Mouse (Mus musculus) hindbrain, embryonic 12.5 days (tissue): Measurements from ENCODE around the gene Usp37. TPM values are rescaled to one million over a fixed set of nuclear protein-coding genes. Genes with fewer than 3 reads are reported as not detected.
"Not testable (repeated sequence)": the region's sequence is repeated elsewhere in the genome, so short reads cannot be mapped to it uniquely, and the experiment has no call there.

ENCODE experiments used
- ATAC-seq: fragments of 200-750 bp; cut with Nextera tagmentation; 2 replicates; pipeline ENCODE4 v1.8.0; 2017; ENCODE audit warnings: moderate TSS enrichment; ENCODE audit not compliant: low FRiP score
- H3K27ac ChIP-seq: fragments of 300-500 bp; sonication (generic); 2 replicates; pipeline ENCODE4 v1.5.1; 2016; ENCODE audit warnings: mild to moderate bottlenecking
- H3K27me3 ChIP-seq: fragments of 300-500 bp; sonication (generic); 2 replicates; pipeline ENCODE4 v1.6.1; 2016; ENCODE audit warnings: mild to moderate bottlenecking
- H3K36me3 ChIP-seq: fragments of 300-500 bp; sonication (generic); 2 replicates; pipeline ENCODE4 v1.6.1; 2016; ENCODE audit warnings: mild to moderate bottlenecking
- H3K4me1 ChIP-seq: fragments of 300-500 bp; sonication (generic); 2 replicates; pipeline ENCODE4 v1.6.1; 2016
- H3K4me2 ChIP-seq: fragments of 300-500 bp; sonication (generic); replicated peaks from 2 replicates; pipeline ENCODE4 v1.6.1; 2016; ENCODE audit warnings: mild to moderate bottlenecking
- H3K4me3 ChIP-seq: fragments of 300-500 bp; sonication (generic); 2 replicates; pipeline ENCODE4 v1.5.1; 2016; ENCODE audit warnings: mild to moderate bottlenecking
- H3K9ac ChIP-seq: fragments of 300-500 bp; sonication (generic); 2 replicates; pipeline ENCODE4 v1.6.1; 2016; ENCODE audit warnings: mild to moderate bottlenecking, moderate library complexity
- H3K9me3 ChIP-seq: fragments of 300-500 bp; sonication (generic); replicated peaks from 2 replicates; pipeline ENCODE4 v1.6.1; 2016; ENCODE audit warnings: mild to moderate bottlenecking
- WGBS: fragments of 180-500 bp; shearing (Covaris S2); methylation state at CpG from one replicate; pipeline ENCODE4 v1.1.7; 2016; 5-methylcytosine and 5-hydroxymethylcytosine counted together
- polyA plus RNA-seq: library from polyadenylated mRNA; unstranded; fragments of >200 nt; fragmentation: Nextera tagmentation; extraction: Ambion mirVana; gene quantifications from 2 replicates; pipeline ENCODE4 v1.2.1, GENCODE M21; 2016

The Usp37 gene
- polyA plus RNA-seq, 1 experiment from 2014 or later: 35.3 TPM

GRCm38 (mm10) chr1:74408589-74409504 lies 135.2 kb downstream of the Usp37 start, which contains the start of gene Vil1:
Gene Vil1 (plus strand): TSS chr1:74409376.
- no peak within 1 kb of the TSS for H3K9ac ChIP-seq
- no peak within 1 kb of the TSS for H3K4me3 ChIP-seq
- no peaks in the 10 kb centered on the region for H3K9me3 ChIP-seq
- WGBS: 58% methylated on average over 14 of the region's 15 CpGs
- no peak for ATAC-seq
- no peak within 1 kb of the TSS for H3K27ac ChIP-seq
- no peaks in the 10 kb centered on the region for H3K27me3 ChIP-seq
- H3K4me1 ChIP-seq: no peaks in the 10 kb centered on the region
- no peak within 1 kb of the TSS for H3K4me2 ChIP-seq
- H3K36me3 ChIP-seq: no peaks in the 10 kb centered on the region

GRCm38 (mm10) chr1:74404206-74404605 lies 139.9 kb downstream of the Usp37 start:
- Histone ChIP-seq H3K4me2 (no peak overlapping the region), H3K4me3 (no peak overlapping the region), H3K9me3 (no peaks in the 10 kb centered on the region), H3K27me3 (no peaks in the 10 kb centered on the region; the same call in 1 of the 2 replicates), H3K27ac (no peak overlapping the region), H3K9ac (no peak overlapping the region), H3K4me1 (no peaks in the 10 kb centered on the region), H3K36me3 (no peaks in the 10 kb centered on the region)
- WGBS: 93% methylated on average over 4 of the region's 4 CpGs
- no peak for ATAC-seq

- Histone ChIP-seq H3K36me3 (no peaks in the 10 kb centered on the region), H3K4me3 (no peak overlapping the region), H3K27ac (no peak overlapping the region), H3K4me2 (no peak overlapping the region), H3K9me3 (no peaks in the 10 kb centered on the region), H3K27me3 (no peaks in the 10 kb centered on the region; the same call in 1 of the 2 replicates), H3K4me1 (peaks cover 12% of the 10 kb centered on the region), H3K9ac (no peak overlapping the region)
- WGBS: 55% methylated on average over 16 of the region's 16 CpGs
- ATAC-seq: no peak
These were observed 142.9 kb downstream of the Usp37 start for GRCm38 (mm10) chr1:74401015-74401702.

- WGBS: 85% methylated on average over 3 of the region's 3 CpGs
These were observed 143.6 kb downstream of the Usp37 start for GRCm38 (mm10) chr1:74400531-74400930.

GRCm38 (mm10) chr1:74397919-74398451 lies 146.1 kb downstream of the Usp37 start:
- Histone ChIP-seq H3K27me3 (no peaks in the 10 kb centered on the region; the same call in 1 of the 2 replicates), H3K4me2 (peak overlapping the region; percentile 83), H3K36me3 (peaks cover 12% of the 10 kb centered on the region), H3K9me3 (no peaks in the 10 kb centered on the region), H3K4me1 (peaks cover 19% of the 10 kb centered on the region), H3K4me3 (peak overlapping the region; percentile 42), H3K27ac (peak overlapping the region; percentile 82), H3K9ac (peak overlapping the region; percentile 59)
- ATAC-seq: peak; percentile 23; the same call in 1 of the 2 replicates
- 6% methylated on average over 11 of the region's 11 CpGs for WGBS

More at GRCm38 (mm10) chr1:74400531-74400930, 143.6 kb downstream of the Usp37 start:
- no peaks in the 10 kb centered on the region; the same call in 1 of the 2 replicates for H3K27me3 ChIP-seq
- H3K4me1 ChIP-seq: peaks cover 12% of the 10 kb centered on the region
- H3K4me3 ChIP-seq: no peak overlapping the region
- no peak for ATAC-seq
- no peaks in the 10 kb centered on the region for H3K9me3 ChIP-seq
- H3K36me3 ChIP-seq: no peaks in the 10 kb centered on the region
- no peak overlapping the region for H3K4me2 ChIP-seq
- H3K27ac ChIP-seq: no peak overlapping the region
- no peak overlapping the region for H3K9ac ChIP-seq

- ATAC-seq: peak; percentile 89
- peak overlapping the region; percentile 83 for H3K4me2 ChIP-seq
- WGBS: under 1% methylated on average over 41 of the region's 41 CpGs
- H3K36me3 ChIP-seq: peaks cover 12% of the 10 kb centered on the region
- no peaks in the 10 kb centered on the region; the same call in 1 of the 2 replicates for H3K27me3 ChIP-seq
- peaks cover 25% of the 10 kb centered on the region for H3K4me1 ChIP-seq
- H3K9ac ChIP-seq: peak overlapping the region; percentile 59
- peak overlapping the region; percentile 42 for H3K4me3 ChIP-seq
- peak overlapping the region; percentile 82 for H3K27ac ChIP-seq
- H3K9me3 ChIP-seq: no peaks in the 10 kb centered on the region
These were observed 146.7 kb downstream of the Usp37 start for GRCm38 (mm10) chr1:74397268-74397918.

- H3K4me1 ChIP-seq: peaks cover 29% of the 10 kb centered on the region
- not testable (repeated sequence) for H3K9me3 ChIP-seq, H3K27me3 ChIP-seq, ATAC-seq
- peak overlapping the region; percentile 59; the same call in 1 of the 2 replicates for H3K9ac ChIP-seq
- H3K27ac ChIP-seq: peak overlapping the region; percentile 82
- 6% methylated on average over 12 of the region's 12 CpGs for WGBS
- H3K4me3 ChIP-seq: peak overlapping the region; percentile 42
- peak overlapping the region; percentile 83 for H3K4me2 ChIP-seq
- peaks cover 12% of the 10 kb centered on the region for H3K36me3 ChIP-seq
These were observed 147.4 kb downstream of the Usp37 start for GRCm38 (mm10) chr1:74396456-74397222.

GRCm38 (mm10) chr1:74395290-74395689 lies 148.8 kb downstream of the Usp37 start:
- Histone ChIP-seq H3K27ac (no peak overlapping the region), H3K4me2 (no peak overlapping the region), H3K36me3 (peaks cover 12% of the 10 kb centered on the region), H3K9ac (no peak overlapping the region), H3K4me1 (peaks cover 32% of the 10 kb centered on the region), H3K27me3 (0 out of 2 replicates have a peak, but pooled peaks cover 5% of the 10 kb centered on the region), H3K4me3 (no peak overlapping the region), H3K9me3 (no peaks in the 10 kb centered on the region)
- ATAC-seq: no peak
- WGBS: 87% methylated on average over 12 of the region's 13 CpGs

GRCm38 (mm10) chr1:74394858-74395257 lies 149.2 kb downstream of the Usp37 start:
- ATAC-seq: no peak

GRCm38 (mm10) chr1:74394311-74394710 lies 149.8 kb downstream of the Usp37 start:
- Histone ChIP-seq H3K27me3 (peaks cover 14% of the 10 kb centered on the region; the same call in 1 of the 2 replicates), H3K27ac (no peak overlapping the region), H3K9ac (no peak overlapping the region), H3K4me3 (no peak overlapping the region), H3K36me3 (peaks cover 12% of the 10 kb centered on the region), H3K4me2 (no peak overlapping the region), H3K4me1 (peaks cover 39% of the 10 kb centered on the region), H3K9me3 (no peaks in the 10 kb centered on the region)
- 92% methylated on average over 9 of the region's 9 CpGs for WGBS
- ATAC-seq: no peak

More at GRCm38 (mm10) chr1:74394858-74395257, 149.2 kb downstream of the Usp37 start:
- Histone ChIP-seq H3K27ac (no peak overlapping the region), H3K4me1 (peaks cover 36% of the 10 kb centered on the region), H3K9me3 (no peaks in the 10 kb centered on the region), H3K4me3 (no peak overlapping the region), H3K36me3 (peaks cover 12% of the 10 kb centered on the region), H3K27me3 (0 out of 2 replicates have a peak, but pooled peaks cover 9% of the 10 kb centered on the region), H3K4me2 (no peak overlapping the region), H3K9ac (no peak overlapping the region)
- 89% methylated on average over 15 of the region's 15 CpGs for WGBS

- Histone ChIP-seq H3K36me3 (peaks cover 12% of the 10 kb centered on the region), H3K9me3 (no peaks in the 10 kb centered on the region), H3K4me3 (no peak overlapping the region), H3K4me2 (no peak overlapping the region), H3K4me1 (peaks cover 39% of the 10 kb centered on the region), H3K27ac (no peak overlapping the region), H3K27me3 (peaks cover 18% of the 10 kb centered on the region; the same call in 1 of the 2 replicates), H3K9ac (no peak overlapping the region)
- WGBS: 88% methylated on average over 9 of the region's 9 CpGs
- no peak for ATAC-seq
These were observed 150.4 kb downstream of the Usp37 start for GRCm38 (mm10) chr1:74393697-74394096.
